Mouse (Mus musculus) embryo, embryonic 10 days (tissue): ENCODE measurements around the gene Szrd1.

Experiments used
- DNase-seq: peaks from one replicate; pipeline ENCODE4 v3.0.0-alpha.2; 2015; ENCODE audit warnings: low spot score

Szrd1 gene

DNA sequence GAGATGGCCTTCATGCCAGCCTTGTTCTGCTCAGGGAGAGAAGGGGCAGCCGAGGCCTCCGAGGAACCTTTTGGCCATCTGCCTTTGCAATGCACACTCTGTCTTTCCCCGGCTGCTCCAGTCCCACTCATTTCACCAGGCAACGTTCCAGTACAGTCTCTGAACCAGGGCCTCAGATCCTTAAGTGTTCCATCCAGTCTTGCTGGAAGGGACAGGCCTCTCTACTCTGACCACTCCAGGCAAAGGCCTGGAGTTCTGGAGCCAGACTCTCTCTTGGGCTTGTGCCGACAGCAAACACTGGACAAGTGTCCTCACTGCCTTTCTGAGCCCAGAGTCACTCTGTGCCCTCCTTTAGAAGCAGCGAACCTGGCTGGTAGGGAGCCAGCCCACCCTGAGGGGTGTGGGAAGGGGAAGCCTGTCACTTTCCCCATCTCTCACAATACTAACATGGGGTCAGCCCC, 25.0 kb downstream of the Szrd1 start:
- DNase-seq: no peak

DNA sequence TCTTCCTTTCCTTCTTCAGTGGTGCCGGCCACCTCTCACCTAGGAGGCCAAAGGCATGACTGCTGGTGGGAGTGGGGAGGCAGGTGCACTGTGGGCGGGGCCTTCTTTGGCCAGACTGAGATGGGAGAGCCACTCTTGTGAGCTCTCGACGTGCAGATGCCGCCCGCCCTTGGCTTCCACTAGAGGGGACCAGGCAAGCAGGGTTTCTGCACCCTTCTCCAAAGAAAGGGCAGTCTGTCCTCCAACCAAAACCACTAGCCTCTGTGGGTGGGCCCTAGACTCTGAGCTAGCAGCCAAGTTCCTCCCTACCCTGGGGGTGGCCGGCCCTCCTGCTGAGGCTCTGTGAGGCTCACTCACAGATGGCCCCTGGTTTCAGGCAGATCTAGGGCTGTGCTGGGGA, 25.7 kb downstream of the Szrd1 start:
- DNase-seq: no peak

- DNase-seq: peak; percentile 44
Observed at GRCm38 (mm10) chr4:141108196-141108732, 31.3 kb downstream of the Szrd1 start.

DNA sequence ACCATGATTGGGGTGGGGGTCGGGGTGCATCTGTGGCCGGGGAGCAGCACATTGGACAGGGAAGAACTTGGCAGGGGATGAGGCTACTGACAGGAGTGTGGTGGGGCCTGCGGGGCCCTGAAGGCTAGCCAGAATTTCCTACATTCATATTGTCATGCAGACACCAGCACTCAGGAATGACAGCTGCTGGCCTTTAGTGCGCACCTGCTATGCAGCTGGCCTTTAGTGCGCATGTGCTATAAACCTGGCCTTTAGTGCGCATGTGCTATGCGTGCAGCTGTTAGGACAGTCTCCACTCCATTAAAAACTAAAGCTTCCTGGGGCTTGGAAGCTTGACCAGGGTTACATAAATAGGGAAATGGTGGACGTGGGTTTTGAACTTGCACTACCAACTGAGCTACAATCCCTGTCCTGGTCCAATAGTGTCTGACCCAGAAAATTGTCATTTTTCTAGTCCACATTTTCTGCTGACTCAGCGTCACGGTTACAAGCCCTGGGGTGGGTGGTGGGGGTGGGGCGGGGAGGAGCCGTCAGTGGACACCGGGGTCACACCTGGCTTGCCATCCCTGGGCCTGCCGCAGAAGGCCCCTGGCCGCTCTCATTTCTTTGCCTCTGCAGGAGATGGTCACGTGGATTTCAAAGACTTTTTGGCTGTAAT, 32.9 kb downstream of the Szrd1 start:
- no peak for DNase-seq

DNA sequence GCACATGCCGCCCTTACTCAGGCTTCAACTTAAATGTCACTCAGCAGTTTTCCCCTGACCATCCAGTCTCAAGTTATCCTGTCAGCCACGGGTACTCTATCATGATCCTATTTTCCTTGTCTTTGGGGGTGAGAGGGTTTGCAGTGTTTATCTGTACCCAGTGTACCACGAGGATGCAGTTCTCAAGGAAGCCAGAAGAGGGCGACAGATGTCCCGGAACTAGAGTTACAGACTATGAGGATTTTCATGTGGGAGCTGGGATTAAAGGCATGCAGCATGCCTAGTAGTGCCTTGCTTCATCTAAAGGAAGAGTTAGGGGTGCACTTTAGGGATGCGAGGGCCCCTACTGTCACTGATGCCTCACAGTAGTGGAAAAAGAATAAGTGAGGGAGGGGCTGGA, 37.7 kb downstream of the Szrd1 start:
- DNase-seq: peak; percentile 52

GRCm38 (mm10) chr4:141101291-141101690, 38.3 kb downstream of the Szrd1 start:
- no peak for DNase-seq

DNA sequence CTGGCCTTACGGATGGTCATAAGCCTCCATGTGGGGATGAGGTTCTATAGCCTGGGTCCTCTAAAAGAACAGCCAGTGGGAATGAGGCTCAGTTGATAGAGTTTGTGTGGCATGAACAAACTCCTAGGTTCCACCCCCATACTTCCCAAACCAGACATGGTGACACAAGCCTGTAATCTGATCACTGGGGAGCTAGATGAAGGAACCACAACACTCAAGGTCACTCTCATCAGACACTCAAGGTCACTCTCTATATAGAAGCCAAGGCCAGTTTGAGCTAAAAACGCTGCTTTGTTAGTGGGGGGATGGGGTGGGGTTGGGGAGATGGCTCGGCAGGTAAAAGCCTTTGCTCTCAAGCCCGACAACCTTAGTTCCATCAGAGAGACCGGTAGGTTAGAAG, 39.6 kb downstream of the Szrd1 start:
- DNase-seq: no peak

DNA sequence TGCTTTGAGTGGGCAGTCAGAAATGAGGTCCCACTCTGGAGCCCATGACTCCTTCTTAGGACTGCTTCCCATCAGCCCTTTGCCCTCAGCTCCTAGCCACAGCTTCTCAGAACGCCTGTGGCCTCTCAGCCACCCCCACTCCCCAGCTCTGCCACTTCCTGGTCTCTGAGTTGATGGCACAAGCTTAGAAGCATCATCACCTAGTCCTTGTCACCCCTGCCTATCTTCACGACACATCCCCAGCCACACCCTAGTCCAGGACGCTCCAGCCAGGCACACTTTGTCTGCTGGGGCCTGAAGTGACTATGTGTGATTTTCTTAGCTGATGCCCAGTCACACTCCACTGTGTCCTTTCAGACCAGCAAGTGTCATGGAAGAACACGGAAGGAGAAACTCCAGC, 40.6 kb downstream of the Szrd1 start:
- no peak for DNase-seq

GRCm38 (mm10) chr4:141096710-141097109, 42.9 kb downstream of the Szrd1 start:
- no peak for DNase-seq

- no peak for DNase-seq
Observed at GRCm38 (mm10) chr4:141095016-141095415, 44.6 kb downstream of the Szrd1 start.

DNA sequence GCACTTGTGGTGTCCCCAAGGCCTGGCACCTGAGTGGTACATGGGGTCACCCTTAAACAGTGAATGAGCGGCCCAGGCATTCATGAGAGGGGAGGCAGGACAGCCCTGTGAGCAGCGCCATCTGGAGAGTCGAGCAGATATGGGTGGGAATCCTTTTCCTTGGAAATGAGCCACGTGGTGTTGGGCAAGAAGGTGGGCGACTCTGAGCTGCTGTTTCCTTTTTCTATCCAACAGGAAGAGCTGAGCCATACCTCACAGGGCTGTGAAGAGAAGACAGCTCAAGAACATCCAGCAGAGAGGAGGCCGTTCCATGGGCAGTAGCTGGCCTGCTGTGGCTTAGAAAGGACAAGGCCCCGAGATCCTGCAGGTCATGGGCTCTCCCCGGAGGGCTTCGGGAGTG, 50.9 kb downstream of the Szrd1 start:
- DNase-seq: no peak

DNA sequence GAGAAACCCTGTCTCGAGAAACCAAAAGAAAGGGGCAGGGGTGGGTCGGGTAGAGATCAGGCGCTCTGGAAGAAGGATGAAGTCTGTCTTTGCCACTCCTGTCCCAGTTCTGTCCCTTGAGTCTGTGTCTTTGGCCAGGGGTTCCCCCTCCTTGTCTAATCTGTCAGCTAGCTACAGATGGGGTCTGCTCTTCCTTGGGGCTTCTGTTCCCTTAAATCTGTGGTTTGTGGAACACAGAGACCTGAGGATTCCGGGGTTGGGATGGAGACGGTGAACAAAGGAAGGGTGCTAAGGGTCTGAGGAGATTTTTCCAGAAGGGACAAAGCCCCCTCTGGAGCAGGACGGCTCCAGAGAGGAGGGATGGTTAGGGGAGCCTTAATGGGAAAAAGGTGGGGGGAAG, 51.5 kb downstream of the Szrd1 start, which contains the start of gene Spata21:
TSS of gene Spata21 (plus strand) at position 301 of the 400 bp plus-strand sequence.
- no peak for DNase-seq

- no peak for DNase-seq
Observed at GRCm38 (mm10) chr4:141086862-141087261, 52.7 kb downstream of the Szrd1 start.

DNA sequence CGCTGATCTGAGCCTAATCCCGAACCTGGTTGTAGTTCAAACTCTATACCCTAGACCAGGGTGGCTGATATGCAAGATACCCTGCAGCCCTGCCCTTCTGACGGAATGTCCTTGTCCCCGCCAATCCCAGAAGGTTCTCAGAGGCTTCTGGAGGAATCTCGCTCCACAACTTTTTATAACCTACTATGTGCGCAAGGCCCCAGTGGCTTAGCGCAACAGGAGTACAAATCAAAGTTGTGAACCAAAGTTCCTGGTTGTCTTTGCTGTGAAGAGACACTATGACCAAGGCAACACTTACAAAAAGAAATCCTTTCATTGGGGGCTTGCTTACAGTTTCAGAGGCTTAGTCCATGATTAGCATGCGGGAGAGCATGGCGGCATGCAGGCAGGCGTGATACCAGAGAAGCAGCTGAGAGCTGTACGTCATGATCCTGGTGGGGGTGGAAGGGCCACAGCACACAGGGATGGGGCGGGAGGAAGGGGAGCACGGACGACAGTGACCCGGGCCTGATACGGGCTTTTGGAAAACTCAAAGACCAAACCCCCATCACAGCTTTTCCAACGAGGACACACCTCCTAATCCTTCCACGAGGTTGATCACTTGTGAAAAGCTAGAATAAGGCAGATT, 61.0 kb downstream of the Szrd1 start:
- no peak for DNase-seq

GRCm38 (mm10) chr4:141077681-141078509, 61.7 kb downstream of the Szrd1 start, which contains the start of gene Necap2:
Gene Necap2 (minus strand): TSS chr4:141078357.
- peak; percentile 93 for DNase-seq

- DNase-seq: no peak
Observed at GRCm38 (mm10) chr4:141076761-141077506, 62.6 kb downstream of the Szrd1 start.

- no peak for DNase-seq
Observed at GRCm38 (mm10) chr4:141074109-141074508, 65.5 kb downstream of the Szrd1 start.

GRCm38 (mm10) chr4:141073661-141074060, 65.9 kb downstream of the Szrd1 start:
- DNase-seq: no peak

- no peak for DNase-seq
Observed at GRCm38 (mm10) chr4:141072502-141072901, 67.1 kb downstream of the Szrd1 start.

DNA sequence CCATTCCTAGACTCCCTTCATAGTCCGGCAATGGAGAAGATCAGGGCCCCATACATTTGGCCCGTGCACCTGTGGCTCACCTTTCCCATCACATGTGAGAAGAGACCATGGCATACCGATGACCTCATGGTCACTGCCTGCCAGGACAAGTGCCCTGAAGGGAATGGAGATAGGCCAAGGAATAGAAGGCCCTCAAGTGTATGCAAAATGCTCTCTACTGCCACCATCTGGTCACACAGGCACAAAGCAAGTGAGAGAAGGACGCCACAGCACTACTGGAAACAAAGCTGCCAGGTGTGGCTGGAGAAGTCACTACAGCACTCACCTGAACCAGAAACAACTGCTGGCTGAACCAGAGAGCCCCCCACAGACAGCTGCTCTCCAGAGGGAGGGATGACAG, 69.8 kb downstream of the Szrd1 start:
- DNase-seq: peak; percentile 78

DNA sequence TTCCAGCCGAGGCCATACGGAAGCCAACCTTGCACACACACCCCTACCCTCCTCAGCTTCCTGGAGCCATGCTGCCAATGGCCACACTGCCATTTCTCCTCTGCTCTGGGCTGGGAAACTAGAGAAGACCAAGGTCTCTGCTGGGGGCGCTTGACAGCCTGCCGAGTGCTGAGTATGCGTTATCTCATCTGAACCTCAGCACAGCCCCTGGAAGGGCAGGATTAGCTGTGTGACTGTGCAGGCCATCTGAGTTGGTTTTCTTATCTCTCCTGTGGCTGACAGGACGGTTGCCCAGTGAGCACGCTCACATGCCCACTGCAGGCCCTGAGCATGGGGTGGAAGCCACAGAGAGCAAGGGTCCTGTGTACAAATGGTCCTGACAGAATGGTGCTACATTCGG, 70.9 kb downstream of the Szrd1 start:
- DNase-seq: no peak

DNA sequence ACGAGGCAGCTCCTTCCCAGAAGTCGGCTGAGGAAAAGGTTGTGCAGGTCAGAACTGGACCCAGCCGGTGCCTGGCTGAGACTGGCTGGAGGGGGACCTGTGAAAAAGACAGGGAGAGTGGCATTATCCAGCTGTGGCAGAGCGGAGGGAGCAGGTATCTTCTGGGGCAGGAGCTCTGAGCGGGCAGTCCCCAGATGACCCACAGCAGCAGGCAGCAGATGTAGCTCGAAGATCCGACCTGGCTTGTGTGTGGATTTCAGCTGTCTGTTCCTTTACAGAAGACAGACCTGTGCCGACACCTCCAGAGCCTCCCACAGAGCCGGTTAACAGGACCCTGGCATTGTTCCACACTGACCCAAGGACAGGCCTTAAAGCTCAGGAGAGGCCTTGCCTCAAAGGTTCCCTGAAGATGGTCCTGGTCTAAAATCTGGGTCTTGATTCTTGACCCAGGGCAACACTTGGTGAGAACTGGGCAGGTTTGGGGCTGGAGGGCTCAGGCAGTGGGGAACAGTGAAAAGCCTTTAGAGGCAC, 72.0 kb downstream of the Szrd1 start:
- DNase-seq: no peak
